Mouse (Mus musculus): ENCODE data around the gene Taf5. TPM values are rescaled to one million over a fixed set of nuclear protein-coding genes. Genes with fewer than 3 reads are reported as not detected.

Taf5 gene
- polyA plus RNA-seq, 1 experiment from 2014 or later: 8.8 TPM

DNA sequence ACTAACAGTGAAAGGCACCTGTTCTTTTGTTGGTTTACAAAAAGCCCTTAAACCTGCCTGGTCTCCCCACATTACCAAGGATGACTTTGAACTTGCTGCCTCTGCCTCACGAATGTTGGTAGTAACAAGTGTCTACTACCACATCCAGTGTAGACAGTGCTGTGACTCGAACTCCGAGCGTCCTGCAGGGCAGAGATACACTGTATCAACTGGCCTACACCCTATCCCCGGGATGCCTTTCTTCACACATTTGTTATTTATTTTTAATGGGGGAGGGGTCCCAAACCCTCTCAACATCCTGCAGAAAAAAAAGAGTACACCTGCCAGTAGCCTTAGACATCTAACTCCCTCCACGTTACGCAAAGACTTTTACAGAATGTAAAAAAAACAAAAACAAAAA lies 17.7 kb upstream of the Taf5 start:
- H3K36me3 ChIP-seq (ENCODE audit: control insufficient read depth, insufficient read depth, low read length): peaks cover 20% of the 10 kb centered on the region; the same call in 1 of the 2 replicates
- H3K27ac ChIP-seq (ENCODE audit: low read depth): no peak overlapping the region
- H3K4me3 ChIP-seq (ENCODE audit: low read depth, low read length): peak overlapping the region; percentile 89
- ATAC-seq (replicated peaks; ENCODE audit: low FRiP score, low TSS enrichment, low read depth) (no peak; the same call in 1 of the 2 replicates), DNase-seq (ENCODE audit: low spot score) (no peak)
- peak overlapping the region; percentile 77 for H3K4me2 ChIP-seq (ENCODE audit: low read length)
- H3K9ac ChIP-seq (ENCODE audit: low read length): peak overlapping the region; percentile 77
- H3K9me3 ChIP-seq (ENCODE audit: control insufficient read depth, low read length): no peaks in the 10 kb centered on the region
- H3K4me1 ChIP-seq (replicated peaks; ENCODE audit: control insufficient read depth, insufficient read depth, low read length): peaks cover 4% of the 10 kb centered on the region
- 6% methylated on average over 7 of the region's 7 CpGs for WGBS
- no peaks in the 10 kb centered on the region for H3K27me3 ChIP-seq (replicated peaks; ENCODE audit: control insufficient read depth, insufficient read depth, low read length)

DNA sequence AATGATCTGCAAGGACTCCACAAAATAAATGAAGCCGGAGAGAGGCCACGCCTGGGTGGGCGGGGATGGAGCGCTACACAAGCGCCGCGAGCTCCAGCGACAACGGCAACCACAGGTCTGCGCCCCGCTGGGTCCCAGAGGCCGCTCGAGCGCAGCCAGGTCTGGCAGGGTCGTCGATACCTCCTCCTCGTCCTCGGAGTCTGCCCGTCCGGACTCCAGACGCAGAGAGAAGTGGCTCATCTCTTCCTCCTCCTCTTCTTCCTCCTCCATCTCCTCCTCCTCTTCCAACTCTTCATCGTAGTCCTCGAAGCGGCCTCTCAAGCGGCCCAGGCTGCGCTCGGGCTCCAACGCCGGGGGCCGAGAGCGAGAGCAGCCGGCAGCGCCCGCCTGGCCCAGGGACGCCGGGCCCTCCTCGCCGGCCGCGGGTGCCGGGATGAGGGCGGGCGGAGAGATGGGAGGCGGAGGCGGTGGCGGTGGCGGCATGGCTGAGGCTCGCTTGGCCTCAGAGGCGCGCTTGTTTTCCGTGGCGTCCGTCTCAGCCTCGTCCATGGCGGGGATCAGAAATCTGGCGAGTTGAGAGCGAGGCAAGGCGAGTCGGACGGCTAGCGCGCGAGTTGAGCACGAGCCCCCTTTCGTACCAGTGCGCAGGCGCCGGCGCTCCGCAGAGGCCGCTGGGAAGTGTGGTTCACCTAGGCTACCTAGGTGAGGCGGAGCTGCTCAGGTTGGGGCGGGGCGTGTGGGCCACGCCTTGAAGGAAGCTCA lies 17.1 kb upstream of the Taf5 start, which contains the start of gene Pcgf6:
TSS of gene Pcgf6 (minus strand) at position 636 of the 762 bp plus-strand sequence.
- Histone ChIP-seq H3K4me2 (ENCODE audit: low read length) (peak within 1 kb of the TSS; percentile 77), H3K27ac (ENCODE audit: low read depth) (peak within 1 kb of the TSS; percentile 89), H3K27me3 (replicated peaks; ENCODE audit: control insufficient read depth, insufficient read depth, low read length) (no peaks in the 10 kb centered on the region), H3K4me1 (replicated peaks; ENCODE audit: control insufficient read depth, insufficient read depth, low read length) (peaks cover 4% of the 10 kb centered on the region), H3K9ac (ENCODE audit: low read length) (peak within 1 kb of the TSS; percentile 77), H3K4me3 (ENCODE audit: low read depth, low read length) (peak within 1 kb of the TSS; percentile 89), H3K9me3 (ENCODE audit: control insufficient read depth, low read length) (no peaks in the 10 kb centered on the region), H3K36me3 (ENCODE audit: control insufficient read depth, insufficient read depth, low read length) (peaks cover 15% of the 10 kb centered on the region; the same call in 1 of the 2 replicates)
- under 1% methylated on average over 74 of the region's 75 CpGs for WGBS
- DNase-seq (ENCODE audit: low spot score) (peak; percentile 87), ATAC-seq (replicated peaks; ENCODE audit: low FRiP score, low TSS enrichment, low read depth) (peak; percentile 87)

- WGBS: 78% methylated on average over 4 of the region's 4 CpGs
- Histone ChIP-seq H3K9ac (ENCODE audit: low read length) (no peak overlapping the region), H3K27ac (ENCODE audit: low read depth) (0 out of 2 replicates have a peak overlapping the region, but pooled peaks have one; percentile 16), H3K27me3 (replicated peaks; ENCODE audit: control insufficient read depth, insufficient read depth, low read length) (no peaks in the 10 kb centered on the region), H3K9me3 (ENCODE audit: control insufficient read depth, low read length) (no peaks in the 10 kb centered on the region), H3K4me2 (ENCODE audit: low read length) (no peak overlapping the region), H3K36me3 (ENCODE audit: control insufficient read depth, insufficient read depth, low read length) (no peaks in the 10 kb centered on the region), H3K4me1 (replicated peaks; ENCODE audit: control insufficient read depth, insufficient read depth, low read length) (peaks cover 4% of the 10 kb centered on the region), H3K4me3 (ENCODE audit: low read depth, low read length) (no peak overlapping the region)
- ATAC-seq (replicated peaks; ENCODE audit: low FRiP score, low TSS enrichment, low read depth): no peak
- no peak for DNase-seq (ENCODE audit: low spot score)
Observed at GRCm38 (mm10) chr19:47052927-47053326, 14.6 kb upstream of the Taf5 start.

DNA sequence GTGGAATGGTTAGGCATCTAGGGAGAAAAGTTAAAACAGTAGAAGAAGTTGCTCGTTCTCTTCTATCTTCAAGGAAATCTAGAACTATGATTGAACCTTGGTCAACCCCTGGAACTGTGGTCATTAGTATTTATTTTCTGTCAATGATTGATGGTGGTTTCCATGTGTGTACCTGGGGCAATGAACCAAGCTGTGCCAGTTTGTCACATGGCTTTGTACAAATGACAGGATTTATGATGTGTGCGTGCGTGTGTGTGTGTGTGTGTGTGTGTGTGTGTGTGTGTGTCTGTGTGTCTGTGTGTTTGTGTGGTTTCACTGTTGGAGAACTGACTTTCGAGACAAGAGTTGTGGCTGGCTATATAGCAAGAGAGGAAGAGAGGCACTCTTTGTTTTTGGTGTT lies 14.1 kb upstream of the Taf5 start:
- no peak overlapping the region for H3K4me3 ChIP-seq (ENCODE audit: low read depth, low read length)
- ATAC-seq (replicated peaks; ENCODE audit: low FRiP score, low TSS enrichment, low read depth): peak; percentile 50; the same call in 1 of the 2 replicates
- no peak overlapping the region for H3K4me2 ChIP-seq (ENCODE audit: low read length)
- no peaks in the 10 kb centered on the region for H3K27me3 ChIP-seq (replicated peaks; ENCODE audit: control insufficient read depth, insufficient read depth, low read length)
- H3K9ac ChIP-seq (ENCODE audit: low read length): no peak overlapping the region
- peaks cover 4% of the 10 kb centered on the region for H3K4me1 ChIP-seq (replicated peaks; ENCODE audit: control insufficient read depth, insufficient read depth, low read length)
- H3K9me3 ChIP-seq (ENCODE audit: control insufficient read depth, low read length): no peaks in the 10 kb centered on the region
- 67% methylated on average over 4 of the region's 4 CpGs for WGBS
- DNase-seq (ENCODE audit: low spot score): no peak
- H3K27ac ChIP-seq (ENCODE audit: low read depth): 0 out of 2 replicates have a peak overlapping the region, but pooled peaks have one; percentile 22
- no peaks in the 10 kb centered on the region for H3K36me3 ChIP-seq (ENCODE audit: control insufficient read depth, insufficient read depth, low read length)

- WGBS: 86% methylated on average over 1 of the region's 1 CpGs
- no peaks in the 10 kb centered on the region for H3K4me1 ChIP-seq (replicated peaks; ENCODE audit: control insufficient read depth, insufficient read depth, low read length)
- no peak overlapping the region for H3K4me2 ChIP-seq (ENCODE audit: low read length)
- DNase-seq (ENCODE audit: low spot score) (no peak), ATAC-seq (replicated peaks; ENCODE audit: low FRiP score, low TSS enrichment, low read depth) (no peak)
- no peaks in the 10 kb centered on the region for H3K36me3 ChIP-seq (ENCODE audit: control insufficient read depth, insufficient read depth, low read length)
- no peaks in the 10 kb centered on the region for H3K9me3 ChIP-seq (ENCODE audit: control insufficient read depth, low read length)
- H3K4me3 ChIP-seq (ENCODE audit: low read depth, low read length): no peak overlapping the region
- H3K27me3 ChIP-seq (replicated peaks; ENCODE audit: control insufficient read depth, insufficient read depth, low read length): no peaks in the 10 kb centered on the region
- H3K27ac ChIP-seq (ENCODE audit: low read depth): no peak overlapping the region
- no peak overlapping the region for H3K9ac ChIP-seq (ENCODE audit: low read length)
Observed at GRCm38 (mm10) chr19:47057684-47058083, 9.9 kb upstream of the Taf5 start.

GRCm38 (mm10) chr19:47065860-47066259 lies 1.7 kb upstream of the Taf5 start:
- Histone ChIP-seq H3K9me3 (ENCODE audit: control insufficient read depth, low read length) (no peaks in the 10 kb centered on the region), H3K36me3 (ENCODE audit: control insufficient read depth, insufficient read depth, low read length) (peaks cover 1% of the 10 kb centered on the region), H3K4me3 (ENCODE audit: low read depth, low read length) (no peak overlapping the region), H3K4me2 (ENCODE audit: low read length) (no peak overlapping the region), H3K9ac (ENCODE audit: low read length) (no peak overlapping the region), H3K27me3 (replicated peaks; ENCODE audit: control insufficient read depth, insufficient read depth, low read length) (no peaks in the 10 kb centered on the region), H3K27ac (ENCODE audit: low read depth) (no peak overlapping the region), H3K4me1 (replicated peaks; ENCODE audit: control insufficient read depth, insufficient read depth, low read length) (peaks cover 6% of the 10 kb centered on the region; the same call in 1 of the 2 replicates)
- DNase-seq (ENCODE audit: low spot score): no peak
- no peak for ATAC-seq (replicated peaks; ENCODE audit: low FRiP score, low TSS enrichment, low read depth)
- WGBS: 93% methylated on average over 3 of the region's 3 CpGs

DNA sequence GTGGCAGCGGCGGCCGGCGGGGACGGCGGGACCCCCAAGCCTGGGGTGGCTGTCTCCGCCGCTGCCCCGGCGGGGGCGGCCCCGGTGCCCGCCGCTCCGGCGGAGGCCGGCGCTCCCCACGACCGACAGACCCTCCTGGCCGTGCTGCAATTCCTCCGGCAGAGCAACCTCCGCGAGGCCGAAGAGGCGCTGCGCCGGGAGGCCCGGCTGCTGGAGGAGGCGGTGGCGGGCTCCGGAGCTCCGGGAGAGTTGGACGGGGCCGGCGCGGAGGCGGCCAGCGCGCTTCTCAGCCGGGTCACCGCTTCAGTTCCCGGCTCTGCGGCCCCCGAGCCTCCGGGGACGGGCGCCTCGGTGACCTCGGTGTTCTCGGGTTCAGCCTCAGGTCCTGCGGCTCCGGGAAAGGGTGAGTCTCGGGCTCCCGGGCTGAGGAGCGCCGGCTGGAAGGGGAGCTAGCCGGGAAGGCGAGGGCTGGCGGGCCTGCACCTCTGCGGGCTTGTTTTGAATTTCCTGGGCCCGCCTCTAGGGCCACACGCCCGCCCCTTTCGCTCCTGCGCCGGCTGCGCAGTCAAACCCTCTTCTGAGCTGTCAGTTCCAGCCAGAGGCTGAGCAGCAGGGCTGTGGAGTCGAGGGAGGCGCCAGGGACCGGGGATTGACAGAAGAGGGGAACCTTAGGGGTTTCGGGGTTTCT lies 522 bp downstream of the Taf5 start:
- Histone ChIP-seq H3K9me3 (ENCODE audit: control insufficient read depth, low read length) (no peaks in the 10 kb centered on the region), H3K9ac (ENCODE audit: low read length) (peak overlapping the region; percentile 88), H3K4me1 (replicated peaks; ENCODE audit: control insufficient read depth, insufficient read depth, low read length) (peaks cover 6% of the 10 kb centered on the region; the same call in 1 of the 2 replicates), H3K4me2 (ENCODE audit: low read length) (peak overlapping the region; percentile 49), H3K4me3 (ENCODE audit: low read depth, low read length) (peak overlapping the region; percentile 97), H3K27me3 (replicated peaks; ENCODE audit: control insufficient read depth, insufficient read depth, low read length) (no peaks in the 10 kb centered on the region), H3K27ac (ENCODE audit: low read depth) (peak overlapping the region; percentile 83), H3K36me3 (ENCODE audit: control insufficient read depth, insufficient read depth, low read length) (peaks cover 21% of the 10 kb centered on the region)
- DNase-seq (ENCODE audit: low spot score): peak; percentile 89
- under 1% methylated on average over 64 of the region's 72 CpGs for WGBS
- peak; percentile 87 for ATAC-seq (replicated peaks; ENCODE audit: low FRiP score, low TSS enrichment, low read depth)

GRCm38 (mm10) chr19:47088226-47088625 lies 20.7 kb downstream of the Taf5 start:
- Histone ChIP-seq H3K9ac (ENCODE audit: low read length) (no peak overlapping the region), H3K9me3 (ENCODE audit: control insufficient read depth, low read length) (no peaks in the 10 kb centered on the region), H3K36me3 (ENCODE audit: control insufficient read depth, insufficient read depth, low read length) (peaks cover 46% of the 10 kb centered on the region), H3K27ac (ENCODE audit: low read depth) (no peak overlapping the region), H3K4me3 (ENCODE audit: low read depth, low read length) (no peak overlapping the region), H3K27me3 (replicated peaks; ENCODE audit: control insufficient read depth, insufficient read depth, low read length) (no peaks in the 10 kb centered on the region), H3K4me1 (replicated peaks; ENCODE audit: control insufficient read depth, insufficient read depth, low read length) (peaks cover 7% of the 10 kb centered on the region; the same call in 1 of the 2 replicates), H3K4me2 (ENCODE audit: low read length) (no peak overlapping the region)
- 81% methylated on average over 3 of the region's 3 CpGs for WGBS
- DNase-seq (ENCODE audit: low spot score) (no peak), ATAC-seq (replicated peaks; ENCODE audit: low FRiP score, low TSS enrichment, low read depth) (no peak)

Data from intestine, embryonic 14.5 days (tissue).